Mouse (Mus musculus) c-Kit-positive CD71-positive TER-119-negative erythroid progenitor cells, embryonic 14.5 days (primary cell): ENCODE data around the gene Pmf1.
A peak's percentile ranks its signal among the peaks of the same experiment; 100 is the strongest.

Experiments
- DNase-seq: peaks from one replicate; pipeline ENCODE4 v3.0.0-alpha.2; 2013; ENCODE audit warnings: low read depth

Pmf1 gene

DNA sequence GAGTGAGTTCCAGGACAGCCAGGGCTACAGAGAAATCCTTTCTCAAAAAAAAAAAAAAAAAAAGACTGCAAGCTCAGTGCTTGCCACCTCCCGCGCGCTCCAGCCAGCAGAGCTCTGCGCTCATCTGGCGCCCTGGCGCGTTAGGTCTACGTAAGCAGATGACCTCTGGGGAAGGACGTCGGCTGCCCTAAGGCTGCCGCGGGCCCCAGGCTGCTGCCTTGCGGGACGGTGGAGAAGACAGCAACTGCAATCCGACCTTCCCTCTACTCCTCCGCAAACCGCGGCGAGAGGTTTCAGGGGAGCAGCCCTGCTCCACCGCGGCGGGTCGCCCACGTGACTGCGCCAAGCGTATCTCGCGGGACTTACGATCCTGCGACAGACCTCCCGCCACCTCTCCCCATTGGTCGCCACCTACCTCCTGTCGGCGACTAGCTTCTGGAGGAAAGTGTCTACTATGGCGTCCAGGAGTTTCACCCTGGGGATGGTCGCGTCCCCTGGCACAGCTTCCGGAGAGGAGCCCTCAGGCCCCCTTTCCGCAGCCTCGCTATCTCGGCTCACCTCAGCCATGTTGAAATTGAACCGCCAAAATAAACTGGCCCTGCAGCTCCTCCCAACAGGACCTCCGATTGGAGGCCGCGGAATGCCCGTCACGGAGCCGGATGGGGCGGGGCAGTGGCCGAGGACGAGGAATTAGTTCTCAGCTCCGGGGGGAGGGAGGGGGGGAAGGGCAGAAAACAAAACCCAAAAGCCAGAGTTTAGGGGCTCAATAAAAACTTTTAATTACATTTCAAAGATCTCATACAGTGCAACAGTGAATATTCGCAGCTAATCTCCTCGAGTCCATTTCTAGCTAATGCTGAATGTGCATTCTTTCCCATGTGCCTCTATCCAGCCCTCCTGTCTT, at the start of gene Pmf1:
Gene Pmf1 (minus strand): TSS at position 591 of the 904 bp plus-strand sequence.
- DNase-seq, result peak; percentile 86

DNA sequence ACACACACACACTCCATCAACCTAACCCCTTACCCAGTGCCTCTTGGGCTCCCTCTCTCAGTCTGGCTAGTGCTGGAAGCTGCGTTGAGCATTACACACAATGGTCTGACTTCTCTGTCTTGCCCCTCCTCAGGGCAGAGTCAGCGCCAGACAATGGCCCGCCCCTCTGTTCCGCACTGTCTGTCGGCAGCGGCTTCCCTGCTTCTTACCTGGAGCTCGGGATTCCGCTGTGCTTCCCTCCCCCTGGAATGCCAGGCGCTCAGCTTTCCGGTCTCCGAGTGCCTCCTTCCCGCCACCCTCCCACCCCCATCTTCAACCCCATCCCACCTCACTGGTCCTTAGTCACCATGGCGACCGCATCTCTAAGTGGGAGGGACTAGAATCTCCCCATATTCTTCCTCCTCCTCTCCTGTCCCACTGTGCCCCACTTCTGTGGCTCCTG, 48.7 kb upstream of the Pmf1 start:
- no peak for DNase-seq

DNA sequence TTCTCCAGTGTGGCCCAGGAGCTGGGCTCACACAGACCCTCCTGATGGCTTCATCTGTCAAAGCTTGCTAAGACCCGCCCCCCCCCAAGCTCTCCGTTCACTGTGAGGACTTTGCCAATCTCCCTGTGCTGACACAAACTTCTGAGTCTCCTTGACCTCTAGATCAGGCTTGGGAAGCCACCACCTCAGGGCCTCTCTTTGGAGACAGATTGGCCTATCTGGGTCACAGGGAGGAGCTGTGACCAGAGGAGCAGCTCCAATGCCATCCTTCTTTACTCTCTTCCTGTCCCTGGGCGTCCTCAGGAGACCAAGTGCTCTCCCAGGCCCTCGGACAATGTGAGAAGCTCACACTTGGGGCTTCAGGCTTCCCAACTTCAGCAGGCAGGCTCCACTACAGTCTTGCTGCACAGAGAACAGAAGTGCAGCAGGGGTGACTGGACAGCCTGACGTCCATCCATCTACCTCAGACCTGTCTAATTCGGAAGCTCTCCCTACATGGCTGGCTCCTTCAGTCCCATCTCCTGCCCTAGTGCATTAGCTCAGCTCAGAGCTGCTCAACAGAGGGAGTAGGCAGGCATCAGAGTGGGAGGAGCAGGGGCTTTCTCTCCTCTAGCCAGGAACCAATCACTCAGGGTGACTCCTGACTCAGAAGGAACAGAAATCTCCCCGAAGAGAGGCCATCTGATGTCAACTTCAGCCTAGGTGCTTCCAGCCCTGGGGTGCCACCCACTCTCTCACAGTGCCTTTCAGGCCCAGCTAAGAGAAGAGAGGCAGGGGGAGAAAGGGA, 46.8 kb upstream of the Pmf1 start:
- no peak for DNase-seq

DNA sequence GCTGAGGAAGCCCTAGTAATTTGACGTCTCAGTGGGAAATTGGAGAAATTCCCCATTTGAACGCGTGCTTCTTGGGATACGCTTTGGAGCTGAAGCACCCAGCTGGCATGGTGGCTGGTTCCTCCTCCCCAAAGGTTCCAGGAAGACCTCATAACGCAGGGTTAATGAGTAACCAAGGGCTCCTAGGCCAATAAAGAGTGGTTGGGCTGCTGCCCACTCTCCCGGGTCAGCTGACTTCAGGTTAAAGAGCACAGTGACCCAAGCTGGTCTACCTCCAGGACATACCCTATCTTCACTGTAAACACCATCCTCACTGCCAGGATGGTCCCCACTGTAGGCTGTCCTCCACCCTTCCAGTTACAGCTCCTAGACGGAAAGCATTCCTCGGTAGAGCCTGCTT, 46.2 kb upstream of the Pmf1 start:
- DNase-seq, result no peak

DNA sequence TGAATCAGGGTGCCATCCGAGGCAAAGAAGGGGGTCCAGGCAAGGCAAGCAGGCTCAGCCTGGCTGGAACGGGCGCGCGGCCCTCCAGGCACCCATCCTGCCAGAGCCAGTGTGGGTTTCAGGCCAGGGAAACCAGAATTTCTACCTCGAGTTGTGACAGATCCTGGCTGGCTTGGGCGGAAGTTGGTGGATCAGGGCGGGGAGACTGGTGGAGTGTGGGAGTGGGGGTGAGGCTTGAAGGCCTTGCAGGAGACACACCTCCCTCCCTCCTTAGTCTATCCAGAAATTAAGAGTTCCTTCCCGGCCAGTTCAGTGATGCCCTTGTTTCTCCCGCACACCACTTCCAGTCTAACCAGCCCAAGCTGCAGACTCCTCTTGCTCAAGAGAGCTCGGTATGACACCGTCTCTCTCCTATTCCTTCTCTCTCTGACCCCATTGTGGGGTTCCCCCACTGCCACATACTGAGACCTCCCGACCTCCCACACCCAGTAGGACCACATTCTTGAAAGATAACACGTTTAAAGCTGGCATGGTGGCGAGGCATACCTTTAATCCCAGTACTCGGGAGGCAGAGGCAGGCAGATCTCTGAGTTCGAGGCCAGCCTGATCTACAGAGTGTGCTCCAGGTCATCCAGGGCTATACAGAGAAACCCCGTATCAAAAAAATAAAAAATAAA, 45.6 kb upstream of the Pmf1 start:
- no peak for DNase-seq

DNA sequence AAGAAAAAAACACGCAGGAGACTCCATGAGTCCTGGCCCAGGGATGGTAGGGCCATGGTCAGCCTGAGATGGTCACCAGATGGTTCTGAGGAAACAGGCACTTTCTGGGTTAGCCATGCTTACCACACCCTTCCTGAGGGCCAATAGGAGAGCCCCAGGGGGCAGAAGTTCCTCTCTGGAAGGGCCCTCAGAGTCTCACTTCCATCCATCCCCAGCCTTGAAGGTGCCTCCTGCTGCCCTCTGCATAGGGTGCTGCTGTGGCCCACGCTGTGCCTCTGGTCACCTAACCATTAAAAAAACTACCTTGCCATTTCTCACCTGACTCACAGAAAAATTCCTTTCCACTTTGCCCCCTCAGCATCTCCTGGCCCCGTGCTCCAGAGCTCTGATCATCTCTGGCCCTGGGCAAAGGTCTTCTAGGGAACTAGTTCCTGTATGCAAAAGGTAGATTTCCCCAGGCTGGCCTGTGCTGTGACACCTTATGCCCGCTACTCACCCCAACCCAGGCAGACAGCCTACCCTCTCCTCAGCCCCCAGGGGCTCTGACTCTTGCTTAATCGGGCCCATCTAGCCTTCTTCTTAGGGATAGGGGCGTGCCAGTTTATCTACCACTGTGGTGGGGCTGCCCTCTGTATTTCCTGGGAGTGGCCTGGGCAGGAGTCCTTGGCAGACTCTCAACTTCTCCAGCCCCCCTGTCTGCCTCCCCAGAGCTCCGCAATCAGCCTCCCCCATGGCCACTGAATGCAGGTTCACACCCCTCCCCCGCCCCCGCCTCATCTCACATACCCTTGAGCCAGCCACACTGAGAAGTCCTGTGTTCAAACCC, 44.8 kb upstream of the Pmf1 start:
- no peak for DNase-seq

DNA sequence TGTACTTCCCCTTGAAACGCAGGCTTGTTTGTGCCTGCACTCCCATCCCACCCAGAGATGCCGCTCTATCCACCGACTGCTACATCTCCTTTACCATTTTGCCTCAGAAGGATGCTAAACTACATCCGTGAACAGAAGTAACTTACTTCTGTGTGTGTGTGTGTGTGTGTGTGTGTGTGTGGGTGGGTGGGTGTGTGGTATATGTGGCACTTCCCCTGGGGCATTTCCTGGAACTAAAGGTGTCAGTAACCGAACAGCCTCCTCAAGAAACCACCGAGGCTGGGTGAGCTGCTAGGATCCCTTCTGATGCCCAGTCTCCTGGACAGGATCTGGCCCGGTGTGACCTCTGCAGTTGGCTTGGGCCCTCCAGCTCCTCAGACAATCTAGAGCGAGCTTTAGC, 43.9 kb upstream of the Pmf1 start:
- DNase-seq, result no peak

DNA sequence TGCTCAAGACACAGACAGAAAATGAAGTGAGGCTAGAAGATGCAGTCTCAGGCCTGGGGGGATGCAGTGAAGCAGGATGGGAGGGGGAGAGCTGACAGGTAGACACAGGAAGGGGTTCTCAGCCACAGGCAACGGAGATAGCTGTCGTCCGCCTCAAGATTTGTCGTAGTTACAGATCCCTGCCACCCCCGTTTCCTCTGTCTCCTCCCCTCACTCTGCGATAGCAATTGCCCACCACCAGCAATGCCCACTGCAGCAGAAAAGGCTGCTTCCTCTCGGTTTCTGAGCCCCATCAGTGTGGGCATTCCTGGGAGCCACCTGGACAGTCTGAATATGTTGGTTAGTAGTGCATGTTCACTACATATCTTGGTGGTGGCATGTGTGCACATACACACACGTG, 43.2 kb upstream of the Pmf1 start:
- DNase-seq, result no peak

DNA sequence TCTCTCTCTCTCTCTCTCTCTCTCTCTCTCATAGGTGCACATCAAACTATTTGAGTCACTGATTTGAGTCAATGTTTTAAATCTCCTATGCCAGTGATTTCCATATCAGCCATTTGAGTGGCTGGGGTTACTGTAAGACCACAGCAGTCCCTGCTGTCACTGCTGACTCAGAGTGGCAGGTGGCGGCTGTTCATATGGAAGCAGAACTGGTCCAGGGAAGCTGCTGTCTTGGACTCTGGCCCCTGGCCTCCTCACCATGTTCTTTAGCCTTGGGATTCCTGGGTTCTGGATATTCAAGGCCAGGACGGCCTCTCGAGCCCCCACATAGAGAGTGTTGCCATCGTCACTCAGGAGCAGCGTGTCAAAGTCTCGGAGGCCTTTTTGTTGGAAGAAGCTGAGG, 42.6 kb upstream of the Pmf1 start:
- DNase-seq, result no peak

DNA sequence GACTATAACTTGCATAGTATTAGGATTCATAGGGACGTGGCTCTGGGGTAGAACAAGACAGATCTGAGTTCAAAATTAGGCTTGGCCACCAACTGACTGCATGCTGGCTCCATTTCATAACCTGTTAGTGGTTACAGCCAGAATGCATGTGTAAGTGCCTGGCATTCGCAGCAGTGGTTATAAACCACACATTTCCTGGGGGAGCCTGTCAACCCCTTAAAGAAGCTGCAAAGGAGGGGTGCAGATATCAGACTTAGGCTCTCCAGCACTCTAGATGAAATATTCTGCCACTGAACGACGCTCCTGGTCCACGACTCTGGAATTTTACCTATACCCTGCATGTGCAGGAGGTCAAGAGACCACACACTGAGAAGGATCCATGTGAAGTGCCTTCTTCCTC, 42.1 kb upstream of the Pmf1 start:
- DNase-seq, result no peak

DNA sequence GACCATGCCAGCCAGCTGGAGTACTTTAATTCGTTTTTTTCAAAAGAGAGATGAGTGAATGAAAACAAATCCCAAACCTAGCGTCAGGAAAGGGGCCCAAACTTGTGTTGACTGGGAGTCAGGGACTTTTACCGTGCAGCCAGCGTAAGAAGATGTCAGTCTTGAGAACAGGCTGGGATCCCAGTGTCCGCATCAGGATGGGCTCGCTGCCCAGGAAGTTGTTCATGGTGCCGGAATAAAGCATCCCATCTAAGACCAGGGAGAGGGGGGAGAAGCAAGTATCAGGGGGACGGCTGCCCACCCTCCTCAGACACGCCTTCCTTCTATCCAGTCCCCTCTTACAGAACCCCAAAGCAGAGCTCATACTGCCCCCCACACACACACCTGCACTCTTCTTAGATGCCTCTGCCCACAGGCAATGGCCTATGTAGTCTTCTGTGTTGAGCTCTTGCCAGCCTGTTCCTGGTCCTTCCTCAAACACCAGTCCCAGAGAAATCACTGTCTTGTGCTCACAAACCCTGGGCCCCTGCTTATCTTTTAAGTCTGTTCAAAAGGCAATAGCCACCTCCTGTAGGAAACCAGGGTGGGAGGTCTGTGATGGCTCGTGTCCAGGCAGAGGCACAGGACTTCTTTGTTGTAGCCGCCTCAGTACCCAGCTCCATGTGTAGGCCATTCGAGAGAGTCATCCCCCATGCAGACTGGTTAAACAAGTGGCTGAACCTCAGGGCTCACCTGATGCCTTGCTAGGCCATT, 40.4 kb upstream of the Pmf1 start:
- DNase-seq, result no peak

DNA sequence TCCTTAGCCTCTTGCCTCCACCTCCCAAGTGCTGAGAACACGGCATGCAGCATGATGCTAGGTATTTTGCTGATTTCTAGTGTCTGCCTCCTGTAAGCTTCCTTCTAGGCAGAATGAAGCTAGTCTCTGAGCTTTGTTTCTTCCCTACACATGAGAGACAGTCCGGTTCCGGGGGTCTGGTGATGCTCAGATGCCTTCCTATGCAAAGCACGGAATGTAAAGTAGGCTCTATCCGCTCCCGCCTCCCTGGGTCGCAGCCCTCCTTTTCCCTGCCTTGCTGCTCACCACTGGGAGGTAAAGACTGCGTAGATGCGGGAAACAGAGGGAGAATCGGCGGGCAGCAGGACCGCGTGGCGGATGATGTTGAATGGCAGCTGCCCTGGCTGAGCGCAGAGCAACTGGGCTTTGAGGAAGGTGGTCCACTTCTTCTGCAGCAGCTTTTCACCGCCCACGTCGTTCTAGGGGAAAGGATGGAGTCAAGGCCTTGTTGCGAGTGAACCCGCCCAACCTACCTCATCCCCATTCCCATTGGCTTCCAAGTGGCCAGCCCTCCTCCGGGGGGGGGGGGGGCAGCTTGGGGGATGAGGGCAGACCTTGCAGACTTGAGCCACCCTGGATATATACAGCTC, 39.4 kb upstream of the Pmf1 start:
- DNase-seq, result no peak

DNA sequence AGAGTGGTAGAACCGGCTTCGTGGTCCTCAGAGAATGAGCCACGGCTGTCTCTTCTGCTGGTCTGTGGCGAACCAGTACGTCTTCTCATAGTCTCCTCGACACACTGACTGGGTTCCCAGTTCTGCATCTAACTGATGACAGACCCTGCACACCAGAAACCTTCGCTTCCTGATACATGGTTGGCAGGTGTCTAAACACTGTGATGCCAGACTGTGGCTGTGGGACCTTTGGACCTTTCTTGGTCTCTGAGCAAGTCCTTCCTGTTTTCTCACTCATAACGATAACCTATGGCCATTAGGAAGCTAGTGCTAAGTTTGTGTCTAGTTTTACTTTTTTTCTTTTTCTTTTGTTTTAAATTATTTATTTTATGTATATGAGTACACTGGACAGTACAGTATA, 38.3 kb upstream of the Pmf1 start:
- no peak for DNase-seq

DNA sequence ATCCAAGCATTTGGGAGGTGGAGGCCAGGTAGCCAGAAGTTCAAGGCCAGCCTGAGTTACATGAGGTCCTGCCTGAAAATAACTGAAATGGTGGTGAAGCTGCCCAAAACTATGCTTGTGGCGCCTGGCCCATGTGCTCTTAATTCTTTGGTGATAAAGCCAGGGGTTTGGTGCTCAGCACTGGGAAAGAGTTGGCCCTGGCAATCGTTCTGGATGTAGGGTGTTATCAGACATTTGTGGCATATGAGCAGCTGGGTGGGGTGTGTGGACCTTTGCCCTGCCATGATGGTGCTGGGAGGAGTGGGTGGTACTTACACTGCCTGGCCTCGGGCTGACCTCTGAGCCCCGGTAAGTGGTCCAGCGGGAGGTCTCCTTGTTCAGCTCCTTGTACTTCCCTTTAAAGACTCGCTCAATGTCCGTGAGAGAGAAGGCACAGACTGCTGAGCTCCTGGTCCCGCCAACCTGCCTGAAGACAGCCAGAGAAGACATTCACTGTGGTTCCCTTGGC, 37.6 kb upstream of the Pmf1 start:
- no peak for DNase-seq

DNA sequence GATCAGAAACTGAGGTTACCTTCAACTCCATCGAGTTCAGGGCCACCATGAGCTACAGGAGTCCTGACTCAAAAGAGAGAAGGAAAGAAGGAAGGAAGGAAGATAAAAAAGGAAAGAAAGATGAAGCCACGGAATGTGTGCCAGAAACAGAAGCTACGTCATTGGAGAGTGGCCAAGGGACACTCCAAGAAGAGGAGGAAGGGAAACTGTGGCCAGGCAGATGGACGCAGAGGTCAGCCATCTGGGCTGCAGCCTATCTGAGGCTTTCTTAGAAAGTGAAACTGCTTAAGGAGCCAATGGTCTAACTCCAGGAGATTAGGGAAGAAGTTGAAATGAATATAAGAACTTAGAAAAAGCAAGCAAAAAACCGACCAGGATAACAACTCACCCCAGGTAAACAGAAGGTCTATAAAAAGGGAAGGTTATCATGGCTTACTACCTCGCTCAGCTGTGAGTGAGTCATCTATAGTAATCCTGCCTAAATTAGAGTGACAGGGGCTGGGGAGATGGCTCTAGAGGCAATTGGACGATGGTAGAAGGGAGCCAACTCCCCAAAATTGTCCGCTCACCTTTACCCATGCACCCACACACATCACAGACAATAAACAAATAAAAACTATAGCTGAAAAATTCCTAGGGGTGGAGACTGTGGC, 36.5 kb upstream of the Pmf1 start:
- DNase-seq, result no peak

DNA sequence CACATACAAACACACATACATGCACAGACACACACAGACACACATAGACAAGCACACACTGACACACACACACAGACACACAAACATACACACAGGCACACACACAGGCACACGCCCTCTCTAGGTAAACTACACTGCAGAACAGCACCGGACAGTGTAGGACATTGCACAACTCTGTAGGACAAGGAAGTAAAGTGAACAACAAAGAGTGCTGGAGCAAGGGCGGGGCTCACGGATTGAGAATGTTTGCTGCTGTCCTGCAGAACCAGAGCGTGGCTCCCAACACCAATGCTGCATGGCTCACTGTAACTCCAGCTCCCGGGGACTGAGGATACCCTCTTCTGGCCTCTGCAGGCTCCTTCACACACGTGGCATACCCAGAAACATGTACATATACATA, 32.8 kb upstream of the Pmf1 start:
- no peak for DNase-seq

DNA sequence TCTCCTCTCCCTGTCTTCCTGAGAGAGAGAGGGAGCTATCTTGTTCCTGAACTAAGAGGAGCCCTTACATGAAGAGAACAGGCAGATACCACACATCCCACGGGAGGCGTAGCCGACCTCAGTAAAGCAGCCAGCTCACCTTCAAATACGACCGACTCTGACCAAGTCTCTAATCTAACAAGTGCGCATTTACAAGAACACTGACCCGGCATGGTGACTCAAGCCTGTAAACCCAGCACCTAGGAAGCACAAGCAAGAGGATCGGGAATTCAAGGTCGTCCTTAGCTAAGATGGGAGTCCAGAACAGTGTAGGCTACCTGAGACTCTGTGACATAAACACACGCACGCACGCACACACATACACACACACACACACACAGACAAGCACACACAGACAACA, 32.4 kb upstream of the Pmf1 start:
- DNase-seq, result no peak

DNA sequence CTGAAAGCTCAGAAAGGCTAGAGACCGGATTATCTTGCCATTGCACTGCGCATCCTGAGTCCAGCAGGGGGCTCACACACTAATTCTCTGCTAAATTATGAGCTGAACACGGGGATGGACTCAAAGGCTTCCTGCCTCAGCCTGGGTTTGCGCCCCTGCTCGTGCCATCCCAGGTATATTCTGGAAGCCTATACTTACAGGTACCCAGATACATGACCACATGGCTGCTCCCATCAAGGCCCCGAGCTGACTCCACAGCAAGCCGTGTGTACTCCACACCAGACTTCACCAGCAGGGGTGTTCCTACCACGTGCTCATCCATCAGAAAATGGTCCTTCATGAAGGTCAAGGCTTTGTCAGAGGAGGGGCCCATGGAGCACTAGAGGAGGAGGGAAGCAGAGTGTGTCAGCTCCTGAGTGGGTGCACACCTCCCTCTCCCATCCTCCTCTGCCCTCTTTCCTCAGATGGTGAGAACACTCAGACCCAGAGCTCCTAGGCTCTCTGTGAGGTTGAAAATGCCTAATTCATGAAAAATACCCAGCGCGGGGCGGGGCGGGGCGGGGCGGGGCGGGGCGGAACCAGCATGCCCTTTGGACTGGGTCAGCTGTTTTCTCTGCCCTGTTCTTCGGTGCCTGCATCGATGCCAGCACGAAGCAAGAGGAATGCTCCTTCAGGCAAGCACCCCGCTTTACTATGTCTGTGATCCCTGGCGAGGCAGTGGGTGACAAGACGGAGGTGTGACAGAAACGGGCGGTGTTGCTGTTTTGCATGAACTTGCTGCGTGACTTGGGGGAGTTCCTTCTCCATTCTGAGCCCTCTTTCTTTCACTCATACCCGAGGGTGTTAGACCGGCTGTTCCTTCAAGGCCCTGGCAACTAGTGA, 30.6 kb upstream of the Pmf1 start:
- peak; percentile 34 for DNase-seq

DNA sequence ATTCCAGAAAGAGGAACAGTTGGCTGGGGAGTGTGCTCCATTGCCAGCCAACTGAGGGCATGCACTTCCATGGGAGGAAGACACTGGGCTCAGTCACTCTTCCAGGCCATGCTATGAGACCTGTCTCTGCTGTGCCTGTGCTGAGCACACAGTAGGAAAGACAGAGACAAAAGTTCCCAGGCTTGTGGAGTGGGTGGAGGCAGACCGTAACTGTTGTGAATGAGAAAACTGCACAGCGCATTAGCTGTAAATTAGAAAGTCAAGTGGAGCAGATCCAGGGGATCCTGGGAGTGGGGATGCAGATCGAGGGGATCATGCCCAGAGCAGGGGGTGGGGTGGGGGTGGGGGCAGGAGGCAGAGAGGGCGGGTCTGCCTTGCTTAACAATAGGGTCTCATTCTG, 29.5 kb upstream of the Pmf1 start:
- DNase-seq, result no peak
